Mouse (Mus musculus): Measurements from ENCODE around the gene Erg.
A peak's percentile ranks its signal among the peaks of the same experiment; 100 is the strongest.

The Erg gene

GRCm38 (mm10) chr16:95585541-95586310 is 667 bp downstream of the Erg start:
- peak; percentile 28 for DNase-seq (ENCODE audit: low read depth, low spot score)

DNA sequence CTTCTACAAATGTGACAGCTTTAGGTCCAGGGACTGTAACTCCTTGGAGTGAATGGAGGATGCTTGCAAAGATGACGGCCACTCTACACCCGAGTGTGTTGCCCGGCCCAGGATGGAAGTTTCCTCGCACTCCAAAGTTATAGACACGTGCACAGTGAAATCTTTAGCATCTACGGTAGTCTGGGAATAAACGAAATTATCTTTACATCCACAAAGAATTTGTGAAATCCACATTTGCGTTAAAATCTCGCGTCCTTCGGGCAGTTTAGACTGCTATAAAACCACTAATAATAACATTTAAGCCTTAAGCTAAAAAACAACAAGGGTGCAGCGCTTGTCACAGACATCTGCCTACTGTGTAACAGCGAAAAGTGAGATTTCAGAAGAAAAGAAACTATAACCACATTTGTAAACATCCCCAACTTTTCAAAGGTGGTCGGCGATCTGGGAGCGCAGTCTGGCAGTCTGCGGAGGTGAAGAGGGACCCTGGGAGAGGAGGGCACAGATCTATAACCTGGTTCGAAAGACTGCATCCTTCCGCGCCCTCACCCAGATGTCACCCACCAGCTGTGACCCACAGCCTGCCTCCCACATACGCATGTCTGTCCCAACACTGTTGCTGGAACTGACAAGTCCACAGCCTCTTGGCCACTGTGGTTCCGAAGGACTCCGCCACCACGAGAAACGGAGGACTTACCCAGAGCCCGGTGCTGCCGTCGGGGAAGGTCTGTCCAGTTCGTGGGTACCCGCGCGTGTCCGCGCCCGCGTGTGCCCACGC is 1.5 kb downstream of the Erg start:
- DNase-seq (ENCODE audit: low read depth, low spot score), result no peak

DNA sequence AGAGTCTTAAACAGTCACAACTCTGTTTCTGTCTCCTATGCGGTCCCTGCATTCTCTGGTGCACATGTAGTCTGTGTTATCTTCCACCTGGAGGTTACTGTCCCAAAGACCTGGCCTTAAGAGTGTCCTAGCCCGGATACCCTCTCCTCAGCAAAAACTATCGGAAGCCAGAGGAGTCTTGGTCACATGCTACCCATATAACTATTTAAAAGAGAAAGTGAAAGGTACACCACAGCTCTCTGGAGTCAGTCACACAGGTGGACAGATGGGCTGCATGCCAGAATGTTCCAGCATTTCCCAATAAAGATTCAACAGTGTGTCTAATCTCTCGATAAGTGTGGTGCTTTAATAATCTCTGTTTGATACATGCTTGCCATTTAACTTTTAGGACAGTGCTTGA is 7.1 kb downstream of the Erg start:
- DNase-seq (ENCODE audit: low read depth, low spot score), result no peak

DNA sequence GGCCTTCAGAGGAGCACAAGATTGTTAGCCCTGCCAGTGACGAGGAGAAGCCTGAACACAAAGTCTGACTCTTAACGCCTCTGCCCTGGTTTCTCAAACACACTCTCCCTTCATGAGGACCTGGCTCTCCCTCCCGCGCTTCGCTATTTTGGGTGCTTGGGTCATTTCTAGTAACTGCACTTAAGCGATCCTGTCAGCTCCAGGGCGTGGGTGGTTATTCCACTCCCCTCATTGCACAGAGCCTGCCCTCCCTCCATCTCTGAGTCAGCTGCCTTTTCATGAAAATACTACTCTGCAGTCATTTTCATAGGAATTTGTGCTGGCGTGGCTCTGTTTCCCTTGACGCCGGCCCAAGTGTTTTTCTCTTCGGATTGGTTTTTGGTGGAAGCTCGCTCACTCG is 13.2 kb downstream of the Erg start:
- peak; percentile 90 for DNase-seq (ENCODE audit: low read depth, low spot score)

DNA sequence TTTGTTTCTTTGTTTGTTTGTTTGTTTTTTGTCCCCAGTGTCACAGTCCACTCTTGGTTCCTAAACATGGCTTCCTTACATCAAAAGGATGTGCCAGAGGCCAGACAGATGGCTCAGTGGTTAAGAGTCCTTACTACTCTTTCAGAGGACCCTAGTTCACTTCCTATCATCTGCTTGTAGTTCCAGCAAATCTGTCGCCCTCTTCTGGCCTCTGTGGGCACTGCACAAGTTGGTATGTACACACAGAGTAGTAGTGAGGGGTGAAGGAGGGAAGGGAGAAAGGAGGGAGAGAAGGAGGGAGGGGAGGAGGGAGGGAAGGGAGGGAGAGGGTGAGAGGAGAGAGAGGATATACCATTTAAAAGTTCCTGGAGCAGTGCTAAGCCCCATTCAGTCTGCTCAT is 15.8 kb downstream of the Erg start:
- peak; percentile 20 for DNase-seq (ENCODE audit: low read depth, low spot score)

DNA sequence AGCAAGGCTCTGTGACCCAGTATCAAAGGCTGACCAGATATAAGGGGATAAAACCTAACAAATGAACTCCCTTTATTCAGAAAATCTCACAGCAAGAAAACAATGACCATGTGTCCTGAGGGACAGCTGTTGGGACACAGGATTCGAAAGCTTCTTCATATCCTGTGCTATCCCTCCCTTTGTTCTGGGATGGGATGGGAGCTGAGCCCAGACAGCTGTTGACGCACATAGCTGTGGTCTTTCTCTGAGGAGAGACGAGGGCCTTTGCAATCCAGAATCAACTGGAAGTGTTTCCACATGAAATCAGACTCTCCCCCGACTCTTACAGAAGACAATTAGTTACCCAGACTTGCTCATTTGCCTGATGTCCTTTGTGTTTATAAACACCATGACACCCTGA is 29.6 kb downstream of the Erg start:
- DNase-seq (ENCODE audit: low read depth, low spot score), result no peak

GRCm38 (mm10) chr16:95553136-95553535 is 33.3 kb downstream of the Erg start:
- no peak for DNase-seq (ENCODE audit: low read depth, low spot score)

GRCm38 (mm10) chr16:95552495-95552894 is 33.9 kb downstream of the Erg start:
- no peak for DNase-seq (ENCODE audit: low read depth, low spot score)

DNA sequence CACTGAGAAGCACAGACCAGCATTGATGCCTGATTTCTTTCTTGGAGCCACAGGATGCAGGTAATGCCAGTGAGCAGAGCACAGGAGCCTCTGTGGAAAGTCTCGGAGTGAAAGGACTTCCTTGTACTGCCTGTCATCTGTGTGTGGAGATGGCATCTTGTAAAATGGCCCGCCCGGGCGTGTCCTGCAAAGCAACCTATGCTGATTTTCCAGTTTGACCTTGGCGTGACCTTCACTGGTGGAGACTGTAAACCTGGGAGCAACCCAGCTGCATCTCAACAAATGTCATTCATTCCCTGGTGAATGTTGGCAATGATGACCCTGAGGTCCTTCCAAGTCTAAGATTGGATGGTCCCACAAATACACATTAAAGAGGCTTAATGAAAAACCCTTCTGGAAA is 35.9 kb downstream of the Erg start:
- DNase-seq (ENCODE audit: low read depth, low spot score), result no peak

- no peak for DNase-seq (ENCODE audit: low read depth, low spot score)
Measured at GRCm38 (mm10) chr16:95544753-95545152, 41.6 kb downstream of the Erg start.

DNA sequence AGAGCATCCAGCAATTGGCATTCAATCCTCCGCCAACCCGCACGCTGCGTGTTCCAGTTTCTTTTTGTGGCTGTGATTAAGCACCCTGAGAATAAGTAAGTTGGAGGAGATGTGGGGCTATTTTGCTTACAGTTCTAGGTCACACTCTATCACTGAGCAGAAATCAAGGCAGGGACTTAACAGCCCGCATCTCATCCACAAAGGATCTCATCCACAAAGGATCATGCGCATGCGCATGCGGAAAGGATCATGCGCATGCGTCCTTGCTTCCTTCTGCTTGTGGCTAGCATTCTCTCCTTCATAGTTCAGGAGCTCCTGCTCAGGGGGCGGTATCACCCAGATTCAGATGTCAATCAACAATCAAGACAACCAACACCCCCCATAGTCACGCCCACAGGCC is 42.9 kb downstream of the Erg start:
- peak; percentile 61 for DNase-seq (ENCODE audit: low read depth, low spot score)

GRCm38 (mm10) chr16:95535151-95535550 is 51.2 kb downstream of the Erg start:
- DNase-seq (ENCODE audit: low read depth, low spot score), result peak; percentile 56

DNA sequence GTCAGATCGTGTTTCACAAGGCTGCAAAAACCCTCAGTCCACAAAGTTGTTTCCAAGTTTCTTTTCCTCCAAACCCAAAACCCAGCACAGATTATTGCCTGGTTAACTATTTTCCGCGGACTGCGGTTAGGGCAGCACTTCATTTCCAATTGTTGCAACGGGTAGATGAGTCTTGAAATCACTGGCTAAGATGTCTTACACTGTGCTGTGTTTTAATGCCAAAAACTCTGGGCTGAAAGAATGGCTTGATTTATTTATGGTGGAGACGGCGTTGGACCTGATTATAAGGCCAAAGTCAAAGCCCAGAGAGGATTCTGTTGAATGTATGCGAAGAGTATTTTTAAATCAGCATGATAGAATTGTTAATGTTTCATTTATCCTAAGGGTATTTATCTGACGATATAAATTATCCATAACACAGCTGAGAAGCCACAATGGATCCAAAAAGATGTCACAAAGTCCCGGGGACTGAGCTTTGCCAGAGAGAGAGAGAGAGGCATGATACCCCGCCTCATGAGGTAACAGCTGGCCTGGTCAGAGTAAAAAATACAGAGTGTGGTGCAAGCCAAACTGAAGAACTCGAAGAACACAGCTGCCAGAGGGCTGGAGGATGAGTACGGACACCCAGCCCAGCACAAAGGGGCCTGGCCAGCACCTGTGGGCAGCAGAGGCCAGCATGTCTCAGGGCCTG is 53.9 kb downstream of the Erg start:
- no peak for DNase-seq (ENCODE audit: low read depth, low spot score)

- DNase-seq (ENCODE audit: low read depth, low spot score), result no peak
Measured at GRCm38 (mm10) chr16:95527561-95527960, 58.8 kb downstream of the Erg start.

GRCm38 (mm10) chr16:95519520-95519919 is 66.9 kb downstream of the Erg start:
- DNase-seq (ENCODE audit: low read depth, low spot score), result no peak

GRCm38 (mm10) chr16:95506051-95506450 is 80.3 kb downstream of the Erg start:
- DNase-seq (ENCODE audit: low read depth, low spot score), result no peak

- DNase-seq (ENCODE audit: low read depth, low spot score), result no peak
Measured at GRCm38 (mm10) chr16:95496582-95497300, 89.7 kb downstream of the Erg start.

DNA sequence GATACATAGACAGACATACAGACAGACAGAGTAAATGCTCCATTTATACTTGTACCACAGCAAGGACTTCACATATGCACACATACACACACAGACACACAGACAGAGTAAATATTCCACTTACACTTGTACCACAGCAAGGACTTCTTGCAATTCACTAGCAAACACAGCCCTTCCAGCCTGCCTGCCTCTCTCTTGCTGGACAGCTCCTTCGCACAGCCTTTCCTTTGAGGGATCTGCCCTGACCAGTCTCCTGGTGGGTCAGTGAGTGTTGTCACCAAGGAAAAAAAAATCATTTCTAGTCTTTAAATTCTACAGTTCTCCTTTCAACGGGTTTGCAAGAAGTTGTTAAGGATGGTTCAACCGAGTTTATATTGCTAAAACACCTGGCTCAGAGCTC is 92.3 kb downstream of the Erg start:
- no peak for DNase-seq (ENCODE audit: low read depth, low spot score)

DNA sequence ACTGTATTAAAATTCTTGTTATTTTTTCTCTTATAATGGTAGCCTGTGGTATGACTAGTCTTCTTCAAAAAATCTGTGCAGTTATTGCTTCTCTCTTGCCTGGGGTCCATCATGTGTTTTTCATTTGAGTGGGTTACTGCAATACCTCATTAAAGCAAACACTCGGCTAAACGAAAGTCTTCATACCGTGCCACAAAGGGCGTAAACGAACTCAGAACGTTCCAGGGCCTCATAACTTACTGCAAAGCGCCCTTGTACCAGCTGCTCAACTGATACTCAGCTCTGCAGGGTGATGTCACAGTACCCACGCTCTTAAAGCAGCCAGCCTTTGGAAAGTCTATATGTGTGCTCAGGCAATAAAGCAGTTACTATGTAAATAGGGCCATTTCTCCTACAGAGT is 93.1 kb downstream of the Erg start:
- DNase-seq (ENCODE audit: low read depth, low spot score), result no peak

DNA sequence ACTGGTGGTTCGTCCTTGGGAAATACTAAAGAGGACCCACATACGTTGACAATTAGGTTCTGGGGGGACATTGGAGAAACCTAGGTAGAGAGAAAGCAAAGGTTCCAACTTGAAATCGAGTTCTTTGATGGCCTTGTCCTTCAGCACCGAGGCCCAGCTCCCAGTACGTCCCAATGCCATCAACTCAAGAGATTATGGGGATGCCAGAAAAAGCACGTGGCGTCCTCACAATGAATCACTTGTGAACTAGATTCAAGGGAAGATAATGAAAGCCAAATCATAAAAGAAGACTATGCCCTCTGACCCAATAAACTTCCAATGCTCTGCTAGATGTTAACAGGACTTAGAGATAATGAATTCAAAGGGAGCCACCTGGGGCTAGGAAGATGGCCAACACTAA is 94.2 kb downstream of the Erg start:
- no peak for DNase-seq (ENCODE audit: low read depth, low spot score)

DNA sequence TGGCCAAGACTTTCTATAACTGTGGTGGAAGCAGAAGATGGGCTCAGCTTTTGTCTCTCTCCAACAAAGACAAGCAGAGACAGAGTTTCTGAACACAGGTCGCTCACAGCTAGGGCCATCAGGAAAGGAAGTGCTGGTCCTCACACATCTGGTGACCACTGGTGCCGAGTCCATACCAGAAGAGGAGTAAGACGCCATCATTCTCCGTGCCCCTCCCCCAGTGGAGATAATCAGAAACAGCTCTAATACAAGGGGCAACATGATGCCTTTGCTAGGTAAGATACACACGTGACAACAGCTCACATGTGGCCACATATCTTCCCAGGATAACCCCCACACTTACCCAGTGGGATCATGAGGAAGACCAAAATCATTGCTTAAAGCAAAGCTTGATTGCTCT is 96.0 kb downstream of the Erg start:
- DNase-seq (ENCODE audit: low read depth, low spot score), result no peak

Measured in brain, adult 2 months (tissue).